Mouse (Mus musculus): ENCODE data around the gene Rreb1. TPM values are rescaled to one million over a fixed set of nuclear protein-coding genes. Genes with fewer than 3 reads are reported as not detected.

Rreb1 gene
- polyA plus RNA-seq, 1 experiment from 2014 or later, result 4.5 TPM

DNA sequence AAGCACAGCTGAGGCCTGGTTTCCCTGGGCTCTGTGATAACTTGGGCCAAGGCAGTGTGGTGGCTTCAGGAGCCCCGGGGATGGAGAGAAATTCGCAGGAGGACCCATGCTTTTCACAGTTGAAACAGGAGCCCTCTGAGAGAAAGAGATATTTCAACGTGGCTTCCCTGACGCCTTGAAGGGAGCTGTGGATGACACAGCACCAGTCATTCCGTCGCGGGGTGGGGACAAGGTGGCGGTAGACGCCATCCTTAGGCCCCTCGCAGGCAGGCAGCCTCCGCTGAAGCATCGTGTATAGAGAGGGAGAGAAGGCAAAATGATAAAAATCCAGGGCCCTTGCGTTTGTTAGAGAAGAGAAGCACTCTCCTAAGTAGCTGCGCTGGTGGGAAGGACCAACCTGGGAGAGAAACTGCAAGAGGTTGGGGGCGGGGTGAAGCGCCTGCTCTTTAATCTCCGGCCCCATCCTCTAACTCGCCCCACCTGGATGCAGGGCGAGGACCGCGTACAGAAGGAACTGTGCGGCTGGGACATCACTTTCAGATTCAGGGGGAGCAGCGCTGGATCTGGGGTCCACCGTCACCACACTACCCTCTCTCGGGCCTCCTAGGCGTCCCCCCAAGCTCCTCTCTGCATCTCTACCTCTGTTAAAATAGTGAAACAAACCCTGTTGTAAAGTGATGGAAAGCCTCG is 46.9 kb downstream of the Rreb1 start:
- peak overlapping the region; percentile 93 for H3K27ac ChIP-seq (replicated peaks)
- H3K27me3 ChIP-seq (ENCODE audit: low read depth, poor library complexity, severe bottlenecking), result peaks cover 55% of the 10 kb centered on the region
- no peaks in the 10 kb centered on the region for H3K9me3 ChIP-seq (replicated peaks)
- H3K4me3 ChIP-seq, result peak overlapping the region; percentile 89
- H3K4me1 ChIP-seq, result peaks cover 51% of the 10 kb centered on the region
- under 1% methylated on average over 27 of the region's 27 CpGs for WGBS
- peak; percentile 71 for DNase-seq (ENCODE audit: low spot score)
- no peaks in the 10 kb centered on the region for H3K36me3 ChIP-seq

- Histone ChIP-seq H3K27ac (replicated peaks) (peak overlapping the region; percentile 93), H3K9me3 (replicated peaks) (no peaks in the 10 kb centered on the region), H3K4me1 (peaks cover 58% of the 10 kb centered on the region), H3K36me3 (no peaks in the 10 kb centered on the region), H3K27me3 (ENCODE audit: low read depth, poor library complexity, severe bottlenecking) (peaks cover 62% of the 10 kb centered on the region), H3K4me3 (peak overlapping the region; percentile 89)
- no peak for DNase-seq (ENCODE audit: low spot score)
- under 1% methylated on average over 39 of the region's 43 CpGs for WGBS
Observed at GRCm38 (mm10) chr13:37825646-37826280, 47.6 kb downstream of the Rreb1 start.

DNA sequence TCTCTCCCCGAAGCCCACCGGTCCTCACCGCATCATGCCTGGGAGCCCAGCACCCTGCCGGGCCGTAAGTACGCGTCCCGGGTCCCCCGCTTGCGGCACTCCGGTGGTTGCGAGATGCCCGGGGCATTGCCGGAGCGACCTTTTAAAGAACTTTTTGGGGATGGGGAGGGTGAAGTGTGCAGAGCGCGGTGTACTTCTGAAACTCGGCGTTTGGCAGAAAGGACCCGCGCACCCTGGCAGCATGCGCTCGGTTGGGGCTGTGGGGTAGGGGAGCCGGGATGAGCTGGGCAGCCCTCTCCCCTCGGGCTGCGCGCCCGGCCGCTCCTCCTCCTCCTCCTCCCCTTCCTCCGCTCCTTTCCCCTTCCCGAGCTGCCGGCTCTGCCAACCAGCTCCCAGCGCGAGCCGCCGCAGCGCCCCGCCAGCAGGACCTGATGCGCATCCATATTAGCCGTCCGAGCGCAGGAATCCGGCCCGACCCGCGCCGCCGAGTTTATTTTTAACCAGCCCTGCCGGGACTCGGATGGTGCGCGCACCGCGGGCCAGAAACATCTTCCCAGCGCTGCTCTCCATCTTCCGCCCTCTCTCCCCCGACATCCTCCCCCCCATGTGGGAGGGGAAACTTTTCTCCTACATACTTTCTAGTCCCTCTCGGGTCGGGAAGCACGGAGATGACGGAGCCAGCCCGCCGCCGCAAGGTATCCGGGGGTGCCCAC is 48.2 kb downstream of the Rreb1 start:
- H3K27ac ChIP-seq (replicated peaks), result peak overlapping the region; percentile 93
- peak; percentile 81 for DNase-seq (ENCODE audit: low spot score)
- no peaks in the 10 kb centered on the region for H3K36me3 ChIP-seq
- H3K4me1 ChIP-seq, result peaks cover 65% of the 10 kb centered on the region
- H3K4me3 ChIP-seq, result peak overlapping the region; percentile 89
- peaks cover 68% of the 10 kb centered on the region for H3K27me3 ChIP-seq (ENCODE audit: low read depth, poor library complexity, severe bottlenecking)
- WGBS, result under 1% methylated on average over 61 of the region's 65 CpGs
- no peaks in the 10 kb centered on the region for H3K9me3 ChIP-seq (replicated peaks)

DNA sequence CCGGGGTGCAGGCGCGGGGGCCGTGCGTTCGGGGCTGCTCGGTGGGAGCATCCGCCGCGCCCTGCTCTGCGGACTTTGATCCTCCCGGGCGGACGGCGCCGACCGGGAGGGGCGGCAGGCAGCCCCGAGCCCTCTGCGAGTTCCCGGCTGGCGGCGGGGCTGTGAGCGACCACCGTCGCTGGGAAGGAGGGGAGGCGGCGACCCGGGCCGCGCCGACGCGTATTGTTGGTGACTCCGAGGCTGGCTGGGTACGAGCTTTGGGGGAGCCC is 48.7 kb downstream of the Rreb1 start:
- H3K9me3 ChIP-seq (replicated peaks), result no peaks in the 10 kb centered on the region
- peaks cover 69% of the 10 kb centered on the region for H3K4me1 ChIP-seq
- H3K27ac ChIP-seq (replicated peaks), result peak overlapping the region; percentile 93
- no peak for DNase-seq (ENCODE audit: low spot score)
- peak overlapping the region; percentile 89 for H3K4me3 ChIP-seq
- no peaks in the 10 kb centered on the region for H3K36me3 ChIP-seq
- H3K27me3 ChIP-seq (ENCODE audit: low read depth, poor library complexity, severe bottlenecking), result peaks cover 73% of the 10 kb centered on the region
- under 1% methylated on average over 33 of the region's 36 CpGs for WGBS

GRCm38 (mm10) chr13:37827263-37827995 is 49.2 kb downstream of the Rreb1 start:
- Histone ChIP-seq H3K27me3 (ENCODE audit: low read depth, poor library complexity, severe bottlenecking) (peaks cover 78% of the 10 kb centered on the region), H3K4me1 (peaks cover 74% of the 10 kb centered on the region), H3K27ac (replicated peaks) (peak overlapping the region; percentile 93), H3K9me3 (replicated peaks) (no peaks in the 10 kb centered on the region), H3K36me3 (no peaks in the 10 kb centered on the region), H3K4me3 (peak overlapping the region; percentile 89)
- WGBS, result under 1% methylated on average over 69 of the region's 69 CpGs
- DNase-seq (ENCODE audit: low spot score), result peak; percentile 79

GRCm38 (mm10) chr13:37827996-37828579 is 49.9 kb downstream of the Rreb1 start:
- Histone ChIP-seq H3K27ac (replicated peaks) (peak overlapping the region; percentile 93; the same call in 1 of the 2 replicates), H3K9me3 (replicated peaks) (no peaks in the 10 kb centered on the region), H3K4me3 (peak overlapping the region; percentile 89), H3K4me1 (peaks cover 81% of the 10 kb centered on the region), H3K27me3 (ENCODE audit: low read depth, poor library complexity, severe bottlenecking) (peaks cover 85% of the 10 kb centered on the region), H3K36me3 (no peaks in the 10 kb centered on the region)
- WGBS, result 3% methylated on average over 13 of the region's 13 CpGs
- DNase-seq (ENCODE audit: low spot score), result no peak

- H3K4me1 ChIP-seq, result peaks cover 87% of the 10 kb centered on the region
Observed at GRCm38 (mm10) chr13:37828928-37829327, 50.7 kb downstream of the Rreb1 start.

DNA sequence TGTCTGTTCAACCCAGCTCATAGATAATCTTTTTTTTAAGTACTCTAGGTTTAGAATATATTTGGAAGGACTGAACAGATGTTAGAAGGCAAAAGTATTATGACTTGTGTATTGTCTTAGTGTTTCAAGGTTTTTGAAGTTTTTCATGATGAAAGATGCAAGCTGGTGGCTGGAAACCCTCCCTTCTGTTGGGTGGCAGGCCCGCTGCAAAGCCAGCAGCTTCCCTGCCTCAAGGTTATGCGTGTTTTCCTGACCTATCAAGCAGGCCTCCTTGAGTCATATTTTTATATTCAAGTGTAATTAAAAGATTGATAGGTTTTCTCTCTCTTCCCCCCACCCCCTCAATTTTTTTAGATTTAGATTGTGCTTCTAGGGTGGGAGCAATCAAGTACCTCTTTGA is 52.1 kb downstream of the Rreb1 start:
- peaks cover 69% of the 10 kb centered on the region for H3K27me3 ChIP-seq (ENCODE audit: low read depth, poor library complexity, severe bottlenecking)
- H3K27ac ChIP-seq (replicated peaks), result no peak overlapping the region
- WGBS, result 35% methylated on average over 2 of the region's 2 CpGs
- no peaks in the 10 kb centered on the region for H3K36me3 ChIP-seq
- no peaks in the 10 kb centered on the region for H3K9me3 ChIP-seq (replicated peaks)
- H3K4me1 ChIP-seq, result peaks cover 80% of the 10 kb centered on the region
- no peak for DNase-seq (ENCODE audit: low spot score)
- no peak overlapping the region for H3K4me3 ChIP-seq

More at GRCm38 (mm10) chr13:37828928-37829327, 50.7 kb downstream of the Rreb1 start:
- DNase-seq (ENCODE audit: low spot score), result no peak
- no peaks in the 10 kb centered on the region for H3K9me3 ChIP-seq (replicated peaks)
- H3K4me3 ChIP-seq, result 0 out of 2 replicates have a peak overlapping the region, but pooled peaks have one; percentile 5
- peaks cover 82% of the 10 kb centered on the region for H3K27me3 ChIP-seq (ENCODE audit: low read depth, poor library complexity, severe bottlenecking)
- 15% methylated on average over 6 of the region's 6 CpGs for WGBS
- H3K27ac ChIP-seq (replicated peaks), result no peak overlapping the region
- no peaks in the 10 kb centered on the region for H3K36me3 ChIP-seq

GRCm38 (mm10) chr13:37830874-37831311 is 52.7 kb downstream of the Rreb1 start:
- DNase-seq (ENCODE audit: low spot score), result no peak
- Histone ChIP-seq H3K4me3 (no peak overlapping the region), H3K36me3 (no peaks in the 10 kb centered on the region), H3K9me3 (replicated peaks) (no peaks in the 10 kb centered on the region), H3K27ac (replicated peaks) (no peak overlapping the region), H3K27me3 (ENCODE audit: low read depth, poor library complexity, severe bottlenecking) (peaks cover 63% of the 10 kb centered on the region), H3K4me1 (peaks cover 73% of the 10 kb centered on the region)
- WGBS, result 8% methylated on average over 4 of the region's 4 CpGs

GRCm38 (mm10) chr13:37832481-37832880 is 54.3 kb downstream of the Rreb1 start:
- no peaks in the 10 kb centered on the region for H3K36me3 ChIP-seq
- no peaks in the 10 kb centered on the region for H3K9me3 ChIP-seq (replicated peaks)
- WGBS, result 28% methylated on average over 5 of the region's 5 CpGs
- DNase-seq (ENCODE audit: low spot score), result no peak
- no peak overlapping the region for H3K27ac ChIP-seq (replicated peaks)
- peaks cover 62% of the 10 kb centered on the region for H3K27me3 ChIP-seq (ENCODE audit: low read depth, poor library complexity, severe bottlenecking)
- H3K4me3 ChIP-seq, result no peak overlapping the region
- peaks cover 62% of the 10 kb centered on the region for H3K4me1 ChIP-seq

DNA sequence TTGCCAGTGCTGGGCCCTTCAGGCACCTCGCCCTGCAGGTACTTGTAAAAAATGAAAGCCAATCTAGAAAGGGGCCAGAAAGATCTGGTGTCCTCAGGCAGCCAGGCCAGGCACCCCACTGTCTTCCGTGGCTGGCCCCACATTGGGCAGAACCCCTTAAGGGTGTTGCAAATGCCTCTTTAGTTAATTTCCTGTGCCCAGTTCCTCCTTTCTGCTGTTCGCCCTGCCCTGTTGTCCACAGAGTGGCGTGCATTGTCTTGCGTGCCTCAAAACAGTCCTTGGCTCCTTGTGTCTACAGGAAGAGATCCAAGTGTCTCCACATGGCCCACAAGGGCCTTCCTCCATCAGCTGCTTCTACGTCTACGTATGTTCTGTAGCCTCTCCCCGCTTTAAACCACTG is 55.3 kb downstream of the Rreb1 start:
- peaks cover 52% of the 10 kb centered on the region for H3K4me1 ChIP-seq
- H3K27ac ChIP-seq (replicated peaks), result no peak overlapping the region
- H3K9me3 ChIP-seq (replicated peaks), result no peaks in the 10 kb centered on the region
- no peaks in the 10 kb centered on the region for H3K36me3 ChIP-seq
- no peak for DNase-seq (ENCODE audit: low spot score)
- H3K27me3 ChIP-seq (ENCODE audit: low read depth, poor library complexity, severe bottlenecking), result peaks cover 52% of the 10 kb centered on the region
- WGBS, result 76% methylated on average over 8 of the region's 8 CpGs
- H3K4me3 ChIP-seq, result no peak overlapping the region

GRCm38 (mm10) chr13:37835296-37835695 is 57.1 kb downstream of the Rreb1 start:
- 97% methylated on average over 1 of the region's 1 CpGs for WGBS

More at GRCm38 (mm10) chr13:37835296-37835695, 57.1 kb downstream of the Rreb1 start:
- Histone ChIP-seq H3K27me3 (ENCODE audit: low read depth, poor library complexity, severe bottlenecking) (peaks cover 34% of the 10 kb centered on the region), H3K4me1 (peaks cover 43% of the 10 kb centered on the region), H3K36me3 (no peaks in the 10 kb centered on the region), H3K27ac (replicated peaks) (no peak overlapping the region), H3K4me3 (no peak overlapping the region), H3K9me3 (replicated peaks) (no peaks in the 10 kb centered on the region)
- DNase-seq (ENCODE audit: low spot score), result no peak

Measured in midbrain, embryonic 10.5 days (tissue).